Mouse (Mus musculus) spleen, adult 2 months (tissue): ENCODE measurements around the gene Grin3a. TPM values are rescaled to one million over a fixed set of nuclear protein-coding genes. Genes with fewer than 3 reads are reported as not detected.

ENCODE experiments used
- DNase-seq, 2 experiments: peaks; one replicate each; pipeline versions ENCODE4 v3.0.0 to v3.0.0-alpha.2; 2012 to 2021; ENCODE audit warnings: low spot score in 2 of 2, low read depth in 1 of 2
- H3K27ac ChIP-seq: fragments of 200-500 bp; 2 replicates; pipeline ENCODE4 v1.5.1; 2012; ENCODE audit warnings: low read length, inconsistent platforms; ENCODE audit not compliant: insufficient read depth
- H3K27me3 ChIP-seq: fragments of 200-500 bp; 2 replicates; pipeline ENCODE4 v1.6.1; 2012; ENCODE audit warnings: mild to moderate bottlenecking, moderate library complexity, low read length, inconsistent platforms; ENCODE audit not compliant: control insufficient read depth, insufficient read depth
- H3K36me3 ChIP-seq: fragments of 200-500 bp; 2 replicates; pipeline ENCODE4 v1.6.1; 2012; ENCODE audit warnings: mild to moderate bottlenecking, low read length, inconsistent platforms; ENCODE audit not compliant: control insufficient read depth, insufficient read depth
- H3K4me1 ChIP-seq: fragments of 200-500 bp; 2 replicates; pipeline ENCODE4 v1.6.1; 2011; ENCODE audit warnings: inconsistent platforms; ENCODE audit not compliant: control insufficient read depth, insufficient read depth, insufficient read length
- H3K4me3 ChIP-seq: fragments of 200-500 bp; 2 replicates; pipeline ENCODE4 v1.5.1; 2011; ENCODE audit warnings: mild to moderate bottlenecking, inconsistent platforms; ENCODE audit not compliant: insufficient read depth, insufficient read length; ENCODE audit errors: extremely low read depth
- CTCF ChIP-seq: fragments of 200-500 bp; IDR thresholded peaks from 2 replicates; pipeline ENCODE4 v1.5.1; 2011; ENCODE audit warnings: mild to moderate bottlenecking, inconsistent platforms; ENCODE audit not compliant: insufficient read depth, insufficient read length, insufficient replicate concordance; ENCODE audit errors: extremely low read depth
- POLR2A ChIP-seq: fragments of 200-500 bp; IDR thresholded peaks from 2 replicates; pipeline ENCODE4 v1.6.1; 2011; ENCODE audit warnings: low read depth, low read length, inconsistent platforms
- WGBS: fragments of 180-500 bp; shearing (Covaris S2); methylation state at CpG from one replicate; pipeline ENCODE4 v1.1.7; 2018; 5-methylcytosine and 5-hydroxymethylcytosine counted together
- polyA plus RNA-seq: library from polyadenylated mRNA; depleted of rRNA; stranded (reverse); fragments of >200 nt; gene quantifications from 2 replicates; pipeline ENCODE4 v1.2.3, GENCODE M21; 2012

The Grin3a gene
- polyA plus RNA-seq, 1 experiment = not detected

DNA sequence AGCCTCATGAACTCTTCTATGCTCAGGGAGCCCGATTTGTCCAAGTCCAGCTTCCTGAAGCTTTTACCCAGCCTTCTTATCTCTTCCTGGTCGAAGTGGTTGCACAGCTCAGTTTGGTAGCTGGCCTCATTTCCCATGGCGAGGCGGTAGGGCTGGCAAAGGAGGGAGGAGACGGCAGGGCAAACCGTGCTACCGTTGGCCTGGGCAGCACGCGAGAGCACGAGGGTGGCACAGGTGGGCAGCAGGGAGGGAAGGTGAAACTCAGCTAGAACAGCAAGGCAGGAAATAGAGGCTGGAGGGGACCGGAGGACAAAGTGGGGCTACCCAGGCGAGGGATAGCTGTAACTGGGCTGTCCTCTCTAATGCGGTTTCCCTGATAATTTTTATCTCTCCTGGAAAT lies 163.7 kb downstream of the Grin3a start, which contains the start of gene Ppp3r2:
Gene Ppp3r2, minus strand, starts transcription at position 213 of the 400 bp plus-strand sequence.
- no peaks in the 10 kb centered on the region for H3K36me3 ChIP-seq
- H3K4me3 ChIP-seq = no peak within 1 kb of the TSS
- no peaks in the 10 kb centered on the region for H3K27me3 ChIP-seq
- no peak for DNase-seq
- no peaks in the 10 kb centered on the region for H3K4me1 ChIP-seq
- TF ChIP-seq CTCF (no peak), POLR2A (no peak)
- WGBS = 88% methylated on average over 13 of the region's 13 CpGs
- H3K27ac ChIP-seq = no peak within 1 kb of the TSS

DNA sequence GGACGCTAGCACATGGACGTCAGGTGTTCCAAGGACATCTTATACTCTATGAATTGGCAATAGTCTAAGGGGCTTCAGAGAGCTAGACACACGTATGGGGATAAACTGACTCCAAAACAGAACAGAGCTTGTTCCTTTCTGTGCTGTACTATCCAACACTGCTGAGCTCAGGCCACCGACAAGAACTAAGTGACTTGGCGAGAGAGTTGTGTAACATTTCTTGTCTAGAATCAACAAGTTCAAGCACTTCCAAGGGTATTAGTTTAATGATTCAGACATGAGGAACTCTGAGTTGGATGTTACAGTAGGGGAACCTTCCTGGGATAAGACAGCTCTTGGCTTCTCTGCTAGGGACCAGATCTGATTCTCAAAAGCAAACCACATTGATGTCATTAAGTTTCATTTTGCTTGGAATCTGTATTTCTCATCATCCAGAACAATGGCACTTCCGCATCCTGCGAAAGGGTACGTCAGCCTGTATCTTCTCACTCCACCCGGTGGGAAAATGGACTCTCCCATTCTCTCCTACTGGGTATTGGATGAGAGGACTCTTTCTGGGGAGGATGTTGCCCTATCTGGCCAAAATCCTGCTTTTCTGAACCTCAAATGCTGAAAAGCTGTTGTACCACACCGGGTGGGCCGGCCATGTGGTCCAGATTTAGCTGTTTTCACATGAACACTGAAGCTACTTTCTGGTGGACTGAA lies 165.2 kb downstream of the Grin3a start:
- H3K4me3 ChIP-seq = no peak overlapping the region
- TF ChIP-seq CTCF (no peak), POLR2A (no peak)
- no peak overlapping the region for H3K27ac ChIP-seq
- H3K36me3 ChIP-seq = no peaks in the 10 kb centered on the region
- no peaks in the 10 kb centered on the region for H3K27me3 ChIP-seq
- WGBS = 92% methylated on average over 11 of the region's 11 CpGs
- no peak for DNase-seq
- H3K4me1 ChIP-seq = no peaks in the 10 kb centered on the region

DNA sequence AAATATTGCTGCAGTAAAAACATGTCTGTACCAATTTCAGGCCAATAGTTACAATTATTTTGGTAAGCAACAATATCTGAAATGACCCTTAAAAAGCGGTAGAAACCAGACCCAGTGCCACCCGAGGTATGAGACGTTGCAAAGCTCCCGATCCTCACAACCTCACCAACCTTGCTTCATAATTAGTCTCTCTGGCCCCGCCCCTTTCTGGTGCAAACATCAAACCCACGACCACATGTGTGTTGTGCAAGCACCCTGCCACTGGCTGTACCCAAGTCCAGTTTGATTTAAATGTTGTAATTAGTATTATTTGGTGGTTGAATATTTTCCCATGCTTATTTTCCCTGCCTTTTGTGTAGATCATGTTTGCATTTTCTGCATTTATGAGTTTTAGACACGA lies 168.8 kb downstream of the Grin3a start:
- 64% methylated on average over 7 of the region's 7 CpGs for WGBS

DNA sequence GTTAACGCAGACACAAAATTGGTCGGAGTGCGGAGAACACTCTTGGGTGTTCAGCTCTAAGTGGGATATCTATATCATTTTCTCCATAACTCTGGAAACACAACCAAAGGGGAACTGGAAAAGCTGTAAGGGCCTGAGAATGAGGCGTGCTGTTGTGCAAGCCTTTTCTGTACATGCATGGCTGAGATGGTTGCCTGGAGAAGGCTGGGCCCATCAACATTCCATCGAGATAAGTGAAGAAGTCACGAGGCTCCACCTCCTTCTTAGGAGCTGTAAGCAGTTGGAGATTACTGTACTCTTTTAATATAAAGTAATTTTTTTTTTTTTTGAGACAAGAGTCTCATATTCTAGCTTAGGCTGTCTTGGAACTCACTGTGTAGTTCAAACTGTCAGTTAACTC lies 169.5 kb downstream of the Grin3a start:
- Histone ChIP-seq H3K4me3 (no peak overlapping the region), H3K36me3 (no peaks in the 10 kb centered on the region), H3K27ac (no peak overlapping the region), H3K4me1 (no peaks in the 10 kb centered on the region), H3K27me3 (no peaks in the 10 kb centered on the region)
- no peak for DNase-seq
- TF ChIP-seq POLR2A (no peak), CTCF (no peak)
- WGBS = 89% methylated on average over 6 of the region's 6 CpGs

More for the DNA sequence above, 168.8 kb downstream of the Grin3a start:
- TF ChIP-seq CTCF (no peak), POLR2A (no peak)
- H3K27me3 ChIP-seq = no peaks in the 10 kb centered on the region
- DNase-seq = no peak
- H3K36me3 ChIP-seq = no peaks in the 10 kb centered on the region
- H3K27ac ChIP-seq = no peak overlapping the region
- H3K4me1 ChIP-seq = no peaks in the 10 kb centered on the region
- H3K4me3 ChIP-seq = no peak overlapping the region

DNA sequence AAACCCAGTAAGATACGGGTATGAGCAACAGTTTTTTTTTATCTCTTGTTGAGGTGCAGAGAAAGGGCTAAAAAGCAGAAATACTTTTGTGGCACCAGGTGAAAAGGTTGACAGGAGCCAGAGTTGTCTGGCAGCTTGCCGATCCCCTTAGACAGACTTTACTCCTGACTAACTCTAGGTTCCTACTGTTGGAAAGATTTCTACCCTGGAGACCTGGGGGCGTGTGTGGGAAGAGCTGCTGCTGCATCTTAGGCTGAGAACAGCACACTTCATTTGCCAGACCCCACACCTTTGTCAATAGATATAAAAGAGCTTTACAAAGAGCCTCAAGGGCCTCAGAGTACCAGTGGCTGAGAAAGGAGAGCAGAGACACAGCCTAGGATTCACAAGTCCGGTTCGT lies 180.7 kb downstream of the Grin3a start:
- Histone ChIP-seq H3K27me3 (no peaks in the 10 kb centered on the region), H3K36me3 (peaks cover 2% of the 10 kb centered on the region; the same call in 1 of the 2 replicates), H3K4me3 (no peak overlapping the region), H3K27ac (no peak overlapping the region), H3K4me1 (no peaks in the 10 kb centered on the region)
- 91% methylated on average over 5 of the region's 5 CpGs for WGBS
- TF ChIP-seq CTCF (no peak), POLR2A (no peak)
- no peak for DNase-seq

DNA sequence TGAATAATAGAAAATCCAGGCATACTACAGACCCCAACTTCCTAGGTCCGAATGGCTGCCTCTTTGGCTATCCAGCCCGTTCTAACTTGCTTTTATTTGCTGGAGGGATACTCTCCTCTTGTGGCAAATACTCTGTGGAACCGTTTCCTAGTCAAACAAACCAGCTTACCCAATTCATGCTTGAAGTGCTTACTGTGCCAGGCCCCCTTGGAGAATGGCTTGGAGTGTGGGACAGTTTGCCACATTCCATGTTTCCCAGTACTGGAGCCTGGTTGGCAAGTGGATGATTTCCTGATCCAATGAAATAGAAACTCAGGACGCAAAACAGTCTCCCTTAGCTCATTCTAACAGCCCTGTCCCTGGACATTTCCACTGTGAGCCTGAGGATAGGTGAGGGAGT lies 183.3 kb downstream of the Grin3a start:
- TF ChIP-seq POLR2A (no peak), CTCF (no peak)
- Histone ChIP-seq H3K27me3 (no peaks in the 10 kb centered on the region), H3K4me1 (no peaks in the 10 kb centered on the region), H3K27ac (no peak overlapping the region), H3K4me3 (no peak overlapping the region), H3K36me3 (peaks cover 5% of the 10 kb centered on the region)
- whole genome bisulfite sequencing = 93% methylated on average over 4 of the region's 4 CpGs
- DNase-seq = no peak

DNA sequence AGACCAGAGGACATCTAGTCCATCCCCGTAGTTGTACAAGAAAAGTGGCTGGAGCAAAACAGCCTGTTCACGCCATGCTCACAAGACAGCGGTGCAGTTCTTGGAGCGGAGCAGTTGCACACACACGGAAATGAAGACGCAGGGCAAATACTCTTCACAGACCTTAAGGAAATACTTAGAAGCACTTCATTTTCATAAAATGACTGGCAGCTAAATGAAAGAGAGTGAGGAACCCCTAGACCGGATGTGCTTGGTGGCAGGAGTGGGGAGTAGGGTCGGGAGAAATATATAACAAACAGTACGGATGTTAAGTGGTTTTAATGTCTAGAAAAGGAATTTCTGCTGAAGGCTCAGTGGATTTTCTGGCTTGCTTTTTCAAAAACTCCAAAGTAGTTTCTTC lies 183.9 kb downstream of the Grin3a start:
- WGBS = 95% methylated on average over 9 of the region's 9 CpGs
- no peak overlapping the region for H3K4me3 ChIP-seq
- no peak overlapping the region for H3K27ac ChIP-seq
- H3K36me3 ChIP-seq = peaks cover 8% of the 10 kb centered on the region
- TF ChIP-seq CTCF (no peak), POLR2A (no peak)
- H3K27me3 ChIP-seq = no peaks in the 10 kb centered on the region
- no peak for DNase-seq
- no peaks in the 10 kb centered on the region for H3K4me1 ChIP-seq
